Mouse (Mus musculus) neural tube, embryonic 14.5 days (tissue): ENCODE data around the gene Ncapd2. TPM values are rescaled to one million over a fixed set of nuclear protein-coding genes. Genes with fewer than 3 reads are reported as not detected.

Experiments
- microRNA-seq: library from miRNA; unstranded; fragments of <30 nt; microRNA quantifications from one replicate; pipeline ENCODE4, GENCODE M21; 2016
- polyA plus RNA-seq: library from polyadenylated mRNA; unstranded; fragments of >200 nt; fragmentation: Nextera tagmentation; extraction: Ambion mirVana; gene quantifications from 2 replicates; pipeline ENCODE4 v1.2.1, GENCODE M21; 2014

The Ncapd2 gene
- polyA plus RNA-seq, 1 experiment from 2014 or later = 22.6 TPM

Small RNAs within 50 kb of the gene (microRNA-seq; reads per million reads assigned to microRNA genes)
- gene Mir3098 (not detected), gene Mir8113 (not detected)

Other genes starting within 250 kb of the Ncapd2 start
- gene Cops7a, start 226.2 kb downstream of the Ncapd2 start, polyA plus RNA-seq = 89.5 and 93.8 TPM in 2 replicates
- 41.3 and 62.3 TPM in 2 replicates for gene Pianp, start 195.0 kb downstream of the Ncapd2 start, polyA plus RNA-seq
- gene Zfp384, start 182.6 kb downstream of the Ncapd2 start, polyA plus RNA-seq = 12.3 and 16.5 TPM in 2 replicates
- gene Ing4, start 151.9 kb downstream of the Ncapd2 start, polyA plus RNA-seq = 105 and 116 TPM in 2 replicates
- 16.8 and 19.8 TPM in 2 replicates for gene Acrbp, start 142.0 kb downstream of the Ncapd2 start, polyA plus RNA-seq
- gene Lpar5, start 123.8 kb downstream of the Ncapd2 start, polyA plus RNA-seq = 0.70 and 0.91 TPM in 2 replicates
- gene Chd4, start 95.7 kb downstream of the Ncapd2 start, polyA plus RNA-seq = 72.1 and 82.2 TPM in 2 replicates
- 45.0 and 49.6 TPM in 2 replicates for gene Nop2, start 59.8 kb downstream of the Ncapd2 start, polyA plus RNA-seq
- 18.3 and 18.5 TPM in 2 replicates for gene Iffo1, start 46.5 kb downstream of the Ncapd2 start, polyA plus RNA-seq
- gene Gapdh, start 25.2 kb downstream of the Ncapd2 start, polyA plus RNA-seq = 1,265 and 1,492 TPM in 2 replicates
- gene Mrpl51, start 100 bp upstream of the Ncapd2 start, polyA plus RNA-seq = 135 and 138 TPM in 2 replicates
- gene Vamp1, start 23.9 kb upstream of the Ncapd2 start, polyA plus RNA-seq = 14.1 and 21.2 TPM in 2 replicates
- 5.0 and 5.1 TPM in 2 replicates for gene Tapbpl, start 40.2 kb upstream of the Ncapd2 start, polyA plus RNA-seq
- gene Cd27, start 45.3 kb upstream of the Ncapd2 start, polyA plus RNA-seq = 1.0 and 2.5 TPM in 2 replicates
- gene Tuba3a, start 94.3 kb upstream of the Ncapd2 start, polyA plus RNA-seq = not detected in 2 replicates
- gene Ltbr, start 122.2 kb upstream of the Ncapd2 start, polyA plus RNA-seq = 11.0 and 14.8 TPM in 2 replicates
- gene Scnn1a, start 129.0 kb upstream of the Ncapd2 start, polyA plus RNA-seq = 0.67 and 0.77 TPM in 2 replicates
- 6.5 and 15.0 TPM in 2 replicates for gene Tnfrsf1a, start 157.7 kb upstream of the Ncapd2 start, polyA plus RNA-seq
- gene Plekhg6, start 189.1 kb upstream of the Ncapd2 start, polyA plus RNA-seq = 0.09 and 0.13 TPM in 2 replicates